Mouse (Mus musculus): ENCODE measurements around the gene Adamtsl2. TPM values are rescaled to one million over a fixed set of nuclear protein-coding genes. Genes with fewer than 3 reads are reported as not detected.
A peak's percentile ranks its signal among the peaks of the same experiment; 100 is the strongest.

Adamtsl2 gene
- total and polyA plus RNA-seq, 2 experiments from 2014 or later: 9.3 to 17.0 TPM

GRCm38 (mm10) chr2:27058251-27058650 is 20.9 kb upstream of the Adamtsl2 start:
- H3K4me2 ChIP-seq (ENCODE audit: low read depth, low read length, poor library complexity, severe bottlenecking): no peak overlapping the region
- ATAC-seq (ENCODE audit: low FRiP score) (no peak), DNase-seq (ENCODE audit: low spot score) (no peak)
- H3K4me1 ChIP-seq (ENCODE audit: insufficient read depth, low read length): no peaks in the 10 kb centered on the region
- H3K27me3 ChIP-seq (ENCODE audit: insufficient read depth, low read length): no peaks in the 10 kb centered on the region
- no peaks in the 10 kb centered on the region for H3K9me3 ChIP-seq (ENCODE audit: low read length)
- no peak for TF ChIP-seq CTCF (IDR thresholded peaks at IDR 0.05)
- no peak overlapping the region for H3K4me3 ChIP-seq (ENCODE audit: low read depth, low read length)
- no peak overlapping the region for H3K27ac ChIP-seq (ENCODE audit: low read depth, low read length)
- no peak overlapping the region for H3K9ac ChIP-seq (replicated peaks; ENCODE audit: low read length, poor library complexity, severe bottlenecking)
- 59% methylated on average over 4 of the region's 4 CpGs for whole genome bisulfite sequencing
- no peaks in the 10 kb centered on the region for H3K36me3 ChIP-seq (ENCODE audit: insufficient read depth, low read length)

GRCm38 (mm10) chr2:27058751-27059150 is 20.4 kb upstream of the Adamtsl2 start:
- H3K27me3 ChIP-seq (ENCODE audit: insufficient read depth, low read length): no peaks in the 10 kb centered on the region
- H3K9ac ChIP-seq (replicated peaks; ENCODE audit: low read length, poor library complexity, severe bottlenecking): no peak overlapping the region
- no peak for TF ChIP-seq CTCF (IDR thresholded peaks at IDR 0.05)
- WGBS: 56% methylated on average over 12 of the region's 12 CpGs
- H3K4me1 ChIP-seq (ENCODE audit: insufficient read depth, low read length): no peaks in the 10 kb centered on the region
- DNase-seq (ENCODE audit: low spot score): no peak
- no peak overlapping the region for H3K4me2 ChIP-seq (ENCODE audit: low read depth, low read length, poor library complexity, severe bottlenecking)
- no peaks in the 10 kb centered on the region for H3K36me3 ChIP-seq (ENCODE audit: insufficient read depth, low read length)
- ATAC-seq (ENCODE audit: low FRiP score): no peak
- no peaks in the 10 kb centered on the region for H3K9me3 ChIP-seq (ENCODE audit: low read length)
- no peak overlapping the region for H3K4me3 ChIP-seq (ENCODE audit: low read depth, low read length)
- H3K27ac ChIP-seq (ENCODE audit: low read depth, low read length): no peak overlapping the region

GRCm38 (mm10) chr2:27059187-27059586 is 20.0 kb upstream of the Adamtsl2 start:
- H3K4me1 ChIP-seq (ENCODE audit: insufficient read depth, low read length): no peaks in the 10 kb centered on the region
- H3K36me3 ChIP-seq (ENCODE audit: insufficient read depth, low read length): no peaks in the 10 kb centered on the region
- H3K9me3 ChIP-seq (ENCODE audit: low read length): no peaks in the 10 kb centered on the region
- no peak overlapping the region for H3K4me3 ChIP-seq (ENCODE audit: low read depth, low read length)
- ATAC-seq (ENCODE audit: low FRiP score): no peak
- H3K9ac ChIP-seq (replicated peaks; ENCODE audit: low read length, poor library complexity, severe bottlenecking): no peak overlapping the region
- no peak for DNase-seq (ENCODE audit: low spot score)
- no peaks in the 10 kb centered on the region for H3K27me3 ChIP-seq (ENCODE audit: insufficient read depth, low read length)
- WGBS: 92% methylated on average over 9 of the region's 9 CpGs
- H3K4me2 ChIP-seq (ENCODE audit: low read depth, low read length, poor library complexity, severe bottlenecking): no peak overlapping the region
- TF ChIP-seq CTCF (IDR thresholded peaks at IDR 0.05): no peak
- no peak overlapping the region for H3K27ac ChIP-seq (ENCODE audit: low read depth, low read length)

GRCm38 (mm10) chr2:27067124-27067523 is 12.1 kb upstream of the Adamtsl2 start:
- Histone ChIP-seq H3K36me3 (ENCODE audit: insufficient read depth, low read length) (no peaks in the 10 kb centered on the region), H3K9me3 (ENCODE audit: low read length) (no peaks in the 10 kb centered on the region), H3K4me2 (ENCODE audit: low read depth, low read length, poor library complexity, severe bottlenecking) (no peak overlapping the region), H3K4me3 (ENCODE audit: low read depth, low read length) (no peak overlapping the region), H3K27ac (ENCODE audit: low read depth, low read length) (no peak overlapping the region), H3K9ac (replicated peaks; ENCODE audit: low read length, poor library complexity, severe bottlenecking) (no peak overlapping the region), H3K27me3 (ENCODE audit: insufficient read depth, low read length) (no peaks in the 10 kb centered on the region), H3K4me1 (ENCODE audit: insufficient read depth, low read length) (no peaks in the 10 kb centered on the region)
- TF ChIP-seq CTCF (IDR thresholded peaks at IDR 0.05): no peak
- DNase-seq (ENCODE audit: low spot score) (peak; percentile 22), ATAC-seq (ENCODE audit: low FRiP score) (no peak)
- 85% methylated on average over 2 of the region's 2 CpGs for WGBS

DNA sequence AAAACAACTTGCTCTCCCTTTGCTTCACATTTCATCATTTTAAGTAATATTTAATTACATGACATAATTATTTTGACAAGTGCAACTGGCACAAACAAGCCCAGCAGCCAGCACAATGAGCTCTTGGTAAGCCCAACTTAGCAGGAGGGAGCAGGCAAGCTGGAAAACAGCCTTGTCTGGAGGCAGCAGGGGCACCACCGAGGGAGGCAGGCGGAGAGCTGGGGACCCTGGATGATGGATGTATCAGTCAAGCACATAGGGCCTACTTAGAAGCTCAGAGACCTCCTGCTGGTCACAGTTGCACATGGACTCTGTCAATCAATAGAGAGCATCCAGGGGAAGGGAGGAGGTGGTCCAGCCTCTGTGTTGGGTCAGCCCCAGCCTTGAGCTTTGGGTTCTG is 11.2 kb upstream of the Adamtsl2 start:
- no peak for ATAC-seq (ENCODE audit: low FRiP score)
- 20% methylated on average over 2 of the region's 2 CpGs for WGBS
- no peak overlapping the region for H3K27ac ChIP-seq (ENCODE audit: low read depth, low read length)
- H3K36me3 ChIP-seq (ENCODE audit: insufficient read depth, low read length): no peaks in the 10 kb centered on the region
- H3K4me3 ChIP-seq (ENCODE audit: low read depth, low read length): no peak overlapping the region
- no peak for DNase-seq (ENCODE audit: low spot score)
- H3K9ac ChIP-seq (replicated peaks; ENCODE audit: low read length, poor library complexity, severe bottlenecking): no peak overlapping the region
- no peaks in the 10 kb centered on the region for H3K9me3 ChIP-seq (ENCODE audit: low read length)
- no peak overlapping the region for H3K4me2 ChIP-seq (ENCODE audit: low read depth, low read length, poor library complexity, severe bottlenecking)
- H3K27me3 ChIP-seq (ENCODE audit: insufficient read depth, low read length): no peaks in the 10 kb centered on the region
- TF ChIP-seq CTCF (IDR thresholded peaks at IDR 0.05): no peak
- H3K4me1 ChIP-seq (ENCODE audit: insufficient read depth, low read length): no peaks in the 10 kb centered on the region

DNA sequence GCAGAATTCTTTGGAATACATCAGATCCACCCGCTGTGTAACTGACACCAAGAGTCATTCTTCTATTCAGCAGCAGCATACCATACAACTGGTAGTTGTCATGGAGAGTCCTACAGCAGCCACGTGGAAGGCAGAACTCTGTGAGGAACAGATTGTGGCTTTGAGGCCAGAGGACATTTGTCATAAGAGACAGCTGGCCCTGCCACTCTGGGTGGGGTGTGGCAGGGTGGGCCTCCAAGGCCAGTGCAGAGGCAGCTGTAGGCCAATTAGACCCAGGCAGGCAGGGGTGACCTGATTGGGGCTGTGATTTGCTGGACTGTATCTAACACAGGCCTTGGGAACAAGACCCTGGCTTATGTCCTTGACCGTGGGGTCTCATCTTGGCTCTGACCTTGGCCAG is 9.5 kb upstream of the Adamtsl2 start:
- Histone ChIP-seq H3K27ac (ENCODE audit: low read depth, low read length) (no peak overlapping the region), H3K9me3 (ENCODE audit: low read length) (no peaks in the 10 kb centered on the region), H3K4me2 (ENCODE audit: low read depth, low read length, poor library complexity, severe bottlenecking) (no peak overlapping the region), H3K4me3 (ENCODE audit: low read depth, low read length) (no peak overlapping the region), H3K4me1 (ENCODE audit: insufficient read depth, low read length) (no peaks in the 10 kb centered on the region), H3K27me3 (ENCODE audit: insufficient read depth, low read length) (no peaks in the 10 kb centered on the region), H3K36me3 (ENCODE audit: insufficient read depth, low read length) (no peaks in the 10 kb centered on the region), H3K9ac (replicated peaks; ENCODE audit: low read length, poor library complexity, severe bottlenecking) (no peak overlapping the region)
- no peak for TF ChIP-seq CTCF (IDR thresholded peaks at IDR 0.05)
- whole genome bisulfite sequencing: 54% methylated on average over 3 of the region's 3 CpGs
- no peak for ATAC-seq (ENCODE audit: low FRiP score)
- DNase-seq (ENCODE audit: low spot score): peak; percentile 44

Measured in midbrain, postnatal 0 days (tissue).